Mouse (Mus musculus) cerebellum, adult 9-10 months (tissue): Measurements from ENCODE around the gene Gm42420.

Experiments
- DNase-seq: peaks from one replicate; pipeline ENCODE4 v3.0.0; 2022

Gm42420 gene

GRCm38 (mm10) chr6:39585517-39585916 is at the start of gene Gm42420:
TSS of gene Gm42420 (plus strand) at chr6:39585753.
- no peak for DNase-seq

GRCm38 (mm10) chr6:39536621-39537020 is 48.9 kb upstream of the Gm42420 start:
- DNase-seq = no peak

- DNase-seq = no peak
These were observed 48.3 kb upstream of the Gm42420 start for GRCm38 (mm10) chr6:39537276-39537675.

GRCm38 (mm10) chr6:39538227-39538626 is 47.3 kb upstream of the Gm42420 start:
- no peak for DNase-seq

GRCm38 (mm10) chr6:39539679-39540155 is 45.8 kb upstream of the Gm42420 start:
- DNase-seq = no peak

- DNase-seq = no peak
These were observed 45.0 kb upstream of the Gm42420 start for GRCm38 (mm10) chr6:39540563-39540962.

- no peak for DNase-seq
These were observed 42.6 kb upstream of the Gm42420 start for GRCm38 (mm10) chr6:39542631-39543597.

- no peak for DNase-seq
These were observed 41.7 kb upstream of the Gm42420 start for GRCm38 (mm10) chr6:39543769-39544420.

GRCm38 (mm10) chr6:39545474-39545873 is 40.1 kb upstream of the Gm42420 start:
- no peak for DNase-seq

GRCm38 (mm10) chr6:39548030-39548429 is 37.5 kb upstream of the Gm42420 start:
- DNase-seq = no peak

GRCm38 (mm10) chr6:39551981-39552636 is 33.4 kb upstream of the Gm42420 start:
- no peak for DNase-seq

GRCm38 (mm10) chr6:39554888-39555647 is 30.5 kb upstream of the Gm42420 start:
- no peak for DNase-seq

GRCm38 (mm10) chr6:39555648-39555945 is 30.0 kb upstream of the Gm42420 start:
- DNase-seq = no peak

- DNase-seq = no peak
These were observed 28.5 kb upstream of the Gm42420 start for GRCm38 (mm10) chr6:39556900-39557659.

- DNase-seq = peak; percentile 68
These were observed 27.8 kb upstream of the Gm42420 start, which contains the start of gene Dennd2a for GRCm38 (mm10) chr6:39557723-39558261. TSS of gene Dennd2a (minus strand) at chr6:39557867.

- DNase-seq = no peak
These were observed 26.1 kb upstream of the Gm42420 start for GRCm38 (mm10) chr6:39559276-39559939.

GRCm38 (mm10) chr6:39562166-39563015 is 23.2 kb upstream of the Gm42420 start:
- DNase-seq = peak; percentile 95

GRCm38 (mm10) chr6:39567528-39567927 is 18.0 kb upstream of the Gm42420 start:
- DNase-seq = peak; percentile 63

GRCm38 (mm10) chr6:39570426-39570825 is 15.1 kb upstream of the Gm42420 start:
- DNase-seq = no peak
